Mouse (Mus musculus) liver, postnatal 0 days (tissue): ENCODE results near the gene Prkd2.

Experiments
- CTCF ChIP-seq: sonication (generic); IDR thresholded peaks from 2 replicates; pipeline ENCODE4 v1.5.1; 2016; ENCODE audit warnings: antibody characterized with exemption, low read depth
- EP300 ChIP-seq: IDR thresholded peaks from 2 replicates; pipeline ENCODE4 v1.6.1; 2016; ENCODE audit warnings: antibody characterized with exemption, low read depth, mild to moderate bottlenecking

- no peak for TF ChIP-seq EP300
- peak; percentile 82 for TF ChIP-seq CTCF
These were observed 38.2 kb upstream of the Prkd2 start for GRCm38 (mm10) chr7:16804409-16805028.
